Mouse (Mus musculus) liver, embryonic 14.5 days (tissue): ENCODE results near the gene Hist1h2bp.

Source experiments
- CTCF ChIP-seq: IDR thresholded peaks from 2 replicates; pipeline ENCODE4 v1.5.1; 2016; ENCODE audit warnings: antibody characterized with exemption, low read depth, control low read depth
- EP300 ChIP-seq: IDR thresholded peaks from 2 replicates; pipeline ENCODE4 v1.6.1; 2016; ENCODE audit warnings: antibody characterized with exemption, low read depth

DNA sequence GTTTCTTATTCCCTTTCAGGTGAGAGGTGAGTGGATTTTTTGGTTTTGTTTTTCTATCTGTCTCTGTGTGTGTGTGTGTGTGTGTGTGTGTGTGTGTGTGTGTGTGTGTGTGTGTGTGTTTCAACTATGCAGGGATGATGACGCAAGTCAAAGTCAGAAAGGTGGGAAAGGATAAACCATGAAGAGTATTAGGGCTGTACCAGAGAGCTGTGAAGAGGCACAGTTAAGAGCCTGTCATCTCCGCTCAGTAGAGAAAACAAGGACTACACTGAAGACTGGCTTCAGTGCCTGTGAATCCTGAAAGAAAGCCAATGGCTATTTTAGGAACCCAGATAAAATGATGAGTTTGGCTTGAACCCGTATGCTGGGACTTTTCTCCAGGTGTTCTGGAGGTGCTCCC lies 35.4 kb upstream of the Hist1h2bp start:
- TF ChIP-seq CTCF: no peak
- no peak for TF ChIP-seq EP300
